ENCODE assay signal across 8 mouse cellular contexts in the genomic region with DNA sequence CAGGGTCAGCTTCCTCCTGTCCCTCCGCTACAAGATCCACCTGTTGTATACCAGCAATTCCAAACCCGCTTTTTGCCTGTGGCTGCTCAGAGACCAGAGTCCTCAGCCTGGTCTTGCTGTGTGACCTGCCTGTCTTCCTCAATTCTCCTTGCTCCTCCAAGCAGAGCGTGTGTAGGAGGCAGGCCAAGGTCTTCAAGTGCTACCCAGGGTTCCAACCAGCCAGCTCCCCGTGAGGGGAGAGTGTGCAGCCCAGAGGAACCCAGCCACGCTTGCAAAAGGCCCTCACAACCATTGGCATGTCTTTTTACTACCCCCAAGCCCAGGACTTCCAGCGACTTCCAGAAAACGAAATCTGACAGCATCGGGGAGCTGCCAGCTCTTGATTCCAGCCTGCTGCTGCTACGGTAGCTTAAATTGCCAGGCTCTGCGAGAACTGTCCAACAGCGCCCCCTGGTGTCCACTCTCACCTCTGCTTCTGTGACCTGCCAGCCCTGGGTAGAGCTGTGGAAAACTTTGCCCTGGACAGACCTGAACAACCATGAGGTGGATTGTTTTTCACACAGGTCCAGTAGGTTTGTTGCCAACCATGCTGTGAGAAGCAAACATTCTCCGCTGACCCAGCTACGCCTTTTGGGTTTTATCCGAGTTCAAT.
DNase-seq lines count a peak whose midpoint lies in the region; ATAC-seq and TF ChIP-seq lines count a peak whose summit lies in the region.

No protein-coding gene starts in this region.

- H3K9ac ChIP-seq in embryonic facial prominence, embryonic 12.5 days: peak overlapping the region; percentile 8; the same call in 1 of the 2 replicates
- H3K9ac ChIP-seq in liver, postnatal 0 days (replicated peaks): no peak overlapping the region

- no peak overlapping the region for H3K27ac ChIP-seq in embryonic facial prominence, embryonic 12.5 days
- no peak overlapping the region for H3K27ac ChIP-seq in liver, postnatal 0 days (ENCODE audit: low read depth)

- peak; percentile 74; the same call in 1 of the 2 replicates for ATAC-seq in embryonic facial prominence, embryonic 12.5 days (ENCODE audit: insufficient number of reproducible peaks, insufficient read depth, low FRiP score, low TSS enrichment)
- ATAC-seq in liver, postnatal 0 days: no peak

- H3K4me1 ChIP-seq in embryonic facial prominence, embryonic 12.5 days: no peaks in the 10 kb centered on the region
- no peaks in the 10 kb centered on the region for H3K4me1 ChIP-seq in liver, postnatal 0 days (ENCODE audit: insufficient read depth)

- peak; percentile 78 for TF ChIP-seq CTCF in liver, postnatal 0 days (IDR thresholded peaks at IDR 0.05; ENCODE audit: low read depth)

- 0 out of 2 replicates have a peak, but pooled peaks cover 5% of the 10 kb centered on the region for H3K27me3 ChIP-seq in embryonic facial prominence, embryonic 12.5 days
- H3K27me3 ChIP-seq in liver, postnatal 0 days (ENCODE audit: insufficient read depth, low read length): no peaks in the 10 kb centered on the region

- no peaks in the 10 kb centered on the region for H3K36me3 ChIP-seq in embryonic facial prominence, embryonic 12.5 days
- H3K36me3 ChIP-seq in liver, postnatal 0 days (replicated peaks; ENCODE audit: insufficient read depth, low read length): no peaks in the 10 kb centered on the region

- TF ChIP-seq EP300 in liver, postnatal 0 days (IDR thresholded peaks at IDR 0.05; ENCODE audit: low read depth): no peak

- DNase-seq in A20 (ENCODE audit: low read depth, low spot score): peak; percentile 1
- peak; percentile 69 to 77 for DNase-seq in adrenal gland, postnatal 4 days (ENCODE audit: low spot score in 2 of 2)
- DNase-seq in heart, adult 9 months (ENCODE audit: low spot score in 2 of 2): peak; percentile 55 to 65
- DNase-seq in kidney, postnatal 25 days: peak; percentile 85 to 92
- peak; percentile 80 for DNase-seq in liver, postnatal 0 days
- peak; percentile 82 for DNase-seq in ovary, postnatal 36 days (ENCODE audit: low spot score)
- DNase-seq in urinary bladder, adult 2 months (ENCODE audit: low spot score): peak; percentile 81

- WGBS in embryonic facial prominence, embryonic 12.5 days: 28% methylated on average over 14 of the region's 14 CpGs
- 28% methylated on average over 14 of the region's 14 CpGs for WGBS in liver, postnatal 0 days (ENCODE audit: insufficient replicate concordance)

- no peak overlapping the region for H3K4me2 ChIP-seq in embryonic facial prominence, embryonic 12.5 days (replicated peaks)
- H3K4me2 ChIP-seq in liver, postnatal 0 days (ENCODE audit: low read depth, low read length): no peak overlapping the region

- H3K9me3 ChIP-seq in embryonic facial prominence, embryonic 12.5 days: no peaks in the 10 kb centered on the region
- H3K9me3 ChIP-seq in liver, postnatal 0 days (ENCODE audit: low read length): no peaks in the 10 kb centered on the region

- H3K4me3 ChIP-seq in embryonic facial prominence, embryonic 12.5 days: no peak overlapping the region
- no peak overlapping the region for H3K4me3 ChIP-seq in liver, postnatal 0 days (ENCODE audit: low read depth, low read length)

Comparison
In these comparisons a context has a peak if more than half of its experiments do, and no peak if none do; other contexts are left out.
1. DNase-seq: peak in every context shown above with its lines; median percentile 88 in kidney, postnatal 25 days; 82 in ovary, postnatal 36 days; 81 in urinary bladder, adult 2 months; 80 in liver, postnatal 0 days; 73 in adrenal gland, postnatal 4 days; 60 in heart, adult 9 months; 1 in A20.